Mouse (Mus musculus): Measurements from ENCODE around the gene Ciapin1.

Ciapin1 gene

GRCm38 (mm10) chr8:94778036-94778435 is 60.1 kb downstream of the Ciapin1 start:
- DNase-seq = peak; percentile 36

- DNase-seq = no peak
Observed at GRCm38 (mm10) chr8:94776346-94776745, 61.8 kb downstream of the Ciapin1 start.

DNA sequence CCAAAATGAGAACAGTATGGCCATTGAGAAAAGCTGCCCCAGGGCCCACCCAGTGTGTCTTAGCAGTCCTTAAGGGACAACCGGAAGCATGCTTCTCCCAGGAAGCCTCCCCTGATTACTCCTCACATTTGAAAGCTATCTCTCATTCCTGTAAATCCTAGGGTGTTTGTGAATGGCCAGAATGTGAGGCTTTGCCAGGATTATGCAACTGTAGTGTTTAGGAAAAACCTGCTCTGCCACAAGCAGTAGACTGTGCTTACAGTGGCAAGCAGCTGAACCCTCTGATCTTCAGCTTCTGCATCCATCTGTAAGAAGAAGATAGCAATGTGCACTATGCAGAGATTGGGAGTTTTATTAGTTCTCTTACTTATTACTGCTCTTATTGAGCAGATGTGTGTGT is 63.6 kb downstream of the Ciapin1 start:
- no peak for DNase-seq

DNA sequence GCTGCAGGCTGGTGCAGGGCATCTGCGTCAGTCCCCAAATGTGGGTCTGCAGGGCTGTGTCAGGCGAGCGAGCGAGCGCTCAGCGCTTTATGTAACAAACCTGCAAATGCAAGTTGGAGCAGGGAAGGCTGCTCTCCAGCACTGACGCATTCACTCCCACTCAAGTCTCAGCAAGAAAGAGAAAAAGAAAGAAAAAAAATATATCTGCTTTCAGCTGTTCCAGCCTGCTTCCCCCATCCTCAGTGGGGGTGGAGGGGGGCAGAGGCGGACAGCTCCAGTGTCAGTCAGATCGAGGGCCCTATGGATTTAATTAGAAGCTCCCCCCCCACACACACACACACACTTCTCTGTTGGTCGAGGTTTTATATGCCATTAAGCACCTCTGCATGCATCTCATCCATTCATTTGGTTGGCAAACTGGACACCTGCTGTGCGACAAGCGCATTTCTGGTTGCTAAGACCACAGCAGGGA is 64.4 kb downstream of the Ciapin1 start:
- no peak for DNase-seq

- DNase-seq = no peak
Observed at GRCm38 (mm10) chr8:94773048-94773447, 65.1 kb downstream of the Ciapin1 start.

GRCm38 (mm10) chr8:94771941-94772670 is 66.1 kb downstream of the Ciapin1 start, which contains the start of gene Cx3cl1:
Gene Cx3cl1, plus strand, starts transcription at chr8:94772009.
- DNase-seq = peak; percentile 93

DNA sequence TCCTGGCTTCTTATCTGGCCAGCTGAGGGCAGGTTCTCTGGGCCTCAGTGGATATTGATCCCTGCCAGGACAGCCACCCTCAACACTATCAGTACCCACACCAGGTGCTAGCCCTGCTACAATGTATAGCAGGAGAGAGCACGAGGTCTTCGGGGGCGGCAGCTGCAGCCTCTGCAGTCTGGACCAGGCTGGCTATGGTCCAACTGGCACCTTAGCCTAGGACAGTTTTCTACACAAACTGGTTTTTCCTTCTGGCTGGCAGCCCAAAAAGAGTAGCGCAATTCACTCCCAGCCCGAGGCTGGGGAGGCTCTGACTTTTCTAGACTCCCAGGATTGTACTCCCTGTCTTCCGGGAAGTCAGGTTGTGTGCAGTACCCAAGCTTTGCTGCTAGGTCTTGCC is 67.2 kb downstream of the Ciapin1 start:
- DNase-seq = peak; percentile 86
